Mouse (Mus musculus) thymus, postnatal 0 days (tissue): ENCODE data around the gene Apol7a. TPM values are rescaled to one million over a fixed set of nuclear protein-coding genes. Genes with fewer than 3 reads are reported as not detected.

Experiments
- DNase-seq: peaks from one replicate; pipeline ENCODE4 v3.0.0-alpha.2; 2015; ENCODE audit warnings: low spot score
- polyA plus RNA-seq: library from polyadenylated mRNA; unstranded; fragments of >200 nt; fragmentation: Nextera tagmentation; extraction: Ambion mirVana; gene quantifications from 2 replicates; pipeline ENCODE4 v1.2.1, GENCODE M21; 2015

The Apol7a gene
- polyA plus RNA-seq, 1 experiment from 2014 or later: not detected

- no peak for DNase-seq
Measured at GRCm38 (mm10) chr15:77348146-77348545, 50.8 kb downstream of the Apol7a start.

GRCm38 (mm10) chr15:77344127-77345125, 54.5 kb downstream of the Apol7a start:
- DNase-seq: no peak

DNA sequence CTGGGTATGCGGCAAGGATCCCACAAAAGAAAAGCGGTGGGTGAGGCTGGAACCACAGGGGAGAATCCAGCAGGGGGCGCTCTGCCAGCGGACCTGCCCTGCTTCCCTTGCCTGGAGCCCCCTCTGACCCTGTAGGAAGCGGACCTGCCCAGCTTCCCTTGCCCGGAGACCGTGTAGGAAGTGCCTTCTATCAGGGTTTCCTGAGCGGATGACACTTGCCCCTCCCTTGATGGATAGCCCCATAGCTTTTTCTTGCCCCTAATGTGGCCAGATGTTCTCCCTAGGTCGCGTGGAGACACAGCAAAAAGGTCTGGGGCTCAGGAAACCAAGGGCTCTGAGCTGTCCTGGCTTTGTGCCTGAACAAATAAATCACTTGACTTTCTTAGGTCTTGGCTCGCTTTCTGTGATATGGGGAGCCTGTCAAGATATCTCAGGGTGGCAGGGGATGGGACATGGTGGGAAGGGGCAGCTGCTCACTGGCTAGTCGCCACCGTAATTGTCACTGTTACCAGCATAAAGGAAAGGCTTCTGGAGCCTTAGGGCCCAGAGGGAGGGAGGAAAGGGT, 55.3 kb downstream of the Apol7a start:
- DNase-seq: peak; percentile 27

DNA sequence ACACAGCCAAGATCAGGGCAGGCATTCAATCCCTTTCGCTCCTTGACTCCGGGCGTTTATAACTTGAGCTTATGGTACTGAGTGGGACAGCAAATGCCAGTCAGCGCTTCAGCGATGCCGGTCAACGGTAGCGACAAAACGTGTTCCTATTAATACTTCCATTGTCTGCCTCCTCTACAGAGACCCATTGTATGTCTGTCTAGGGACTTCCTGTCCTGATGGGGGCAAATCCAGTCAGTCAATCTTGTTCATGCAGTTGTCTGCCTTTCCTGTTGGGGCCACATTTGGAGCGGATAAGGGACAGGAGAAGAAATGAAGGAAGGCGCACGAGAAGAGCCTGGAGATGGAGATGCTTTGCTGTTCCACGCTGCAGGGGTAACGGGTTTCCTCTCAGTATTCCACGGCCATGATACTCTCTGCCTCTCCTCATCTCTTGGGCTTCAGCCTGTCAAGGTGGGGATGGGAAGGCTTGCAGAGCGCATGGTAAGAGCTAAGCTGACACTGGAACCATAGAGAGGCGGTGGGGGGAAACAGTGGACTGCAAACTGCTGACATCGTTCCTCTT, 55.9 kb downstream of the Apol7a start:
- DNase-seq: no peak

DNA sequence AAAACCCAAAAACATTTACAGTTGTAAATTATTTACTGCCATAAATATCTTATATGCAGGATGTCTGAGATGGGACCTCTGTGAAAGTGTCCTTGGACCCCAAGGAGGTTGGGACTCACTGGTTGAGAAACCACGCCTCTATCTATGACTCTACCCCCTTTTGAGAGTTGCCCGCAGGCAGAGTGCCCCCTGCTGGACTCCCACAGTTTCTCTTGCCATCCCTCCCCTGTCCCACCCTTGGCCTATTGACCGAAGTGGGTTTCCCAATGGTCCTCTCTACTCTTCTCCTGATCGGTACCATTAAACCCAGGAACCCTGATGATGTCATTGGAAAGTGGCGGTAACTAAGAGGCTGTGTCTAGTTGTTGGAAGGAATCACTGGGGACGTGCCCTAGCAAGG, 56.9 kb downstream of the Apol7a start:
- no peak for DNase-seq

- DNase-seq: no peak
Measured at GRCm38 (mm10) chr15:77340581-77340980, 58.3 kb downstream of the Apol7a start.

DNA sequence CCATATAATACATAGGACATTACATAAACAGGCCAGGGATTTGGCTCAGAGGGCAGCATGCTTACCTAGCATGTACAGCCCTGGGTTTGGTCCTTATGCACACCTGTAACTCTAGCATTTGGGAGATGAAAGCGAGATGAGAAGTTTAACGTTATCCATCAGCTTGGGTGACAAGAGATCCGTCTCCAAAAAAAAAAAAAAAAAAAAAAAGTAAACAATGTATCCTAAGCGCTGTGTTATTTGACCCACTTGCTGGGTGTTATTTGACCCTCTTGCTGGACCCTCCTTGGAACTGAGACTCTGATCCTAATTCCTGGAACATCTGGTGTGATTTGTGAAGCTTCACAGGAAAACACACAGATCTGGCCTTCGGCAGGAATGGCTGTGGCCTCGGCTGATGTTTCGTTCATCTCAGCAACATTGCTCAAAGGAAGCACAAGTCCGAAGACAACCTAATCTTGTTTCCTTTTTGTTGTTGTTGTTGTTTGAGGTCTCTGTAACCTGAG, 59.9 kb downstream of the Apol7a start:
- no peak for DNase-seq

- DNase-seq: no peak
Measured at GRCm38 (mm10) chr15:77338451-77338850, 60.5 kb downstream of the Apol7a start.

Other genes starting within 250 kb of the Apol7a start
- 6.5 and 8.4 TPM in 2 replicates for gene Rbfox2, start 92.1 kb downstream of the Apol7a start, polyA plus RNA-seq
- gene Apol9a, start 12.0 kb upstream of the Apol7a start, polyA plus RNA-seq: 0.69 and 0.90 TPM in 2 replicates
- gene Apol7b, start 48.4 kb upstream of the Apol7a start, polyA plus RNA-seq: 0.27 and 0.46 TPM in 2 replicates
- 0.05 TPM in 1 of 2 replicates, not detected in the other for gene Apol10a, start 77.9 kb upstream of the Apol7a start, polyA plus RNA-seq
- 0.09 and 0.27 TPM in 2 replicates for gene Apol11a, start 109.2 kb upstream of the Apol7a start, polyA plus RNA-seq
- 11.8 and 13.3 TPM in 2 replicates for gene Apol7c, start 134.2 kb upstream of the Apol7a start, polyA plus RNA-seq
- gene 1700025B11Rik, start 162.8 kb upstream of the Apol7a start, polyA plus RNA-seq: not detected in 2 replicates
- 0.49 and 0.59 TPM in 2 replicates for gene Apol10b, start 197.0 kb upstream of the Apol7a start, polyA plus RNA-seq
- not detected in 2 replicates for gene Gm36245, start 200.1 kb upstream of the Apol7a start, polyA plus RNA-seq
- 0.16 and 0.24 TPM in 2 replicates for gene Apol11b, start 244.2 kb upstream of the Apol7a start, polyA plus RNA-seq